Mouse (Mus musculus) lung, adult 2 months (tissue): Measurements from ENCODE around the gene Hoxa4.

Experiments
- CTCF ChIP-seq: fragments of 200-500 bp; IDR thresholded peaks from 2 replicates; pipeline ENCODE4 v1.5.1; 2011; ENCODE audit warnings: mild to moderate bottlenecking, low read length, control low read depth; ENCODE audit not compliant: insufficient read depth
- POLR2A ChIP-seq: fragments of 200-500 bp; IDR thresholded peaks from 2 replicates; pipeline ENCODE4 v1.6.1; 2011; ENCODE audit warnings: low read depth, mild to moderate bottlenecking, control low read depth, low read length, borderline replicate concordance; ENCODE audit errors: extremely low read depth

DNA sequence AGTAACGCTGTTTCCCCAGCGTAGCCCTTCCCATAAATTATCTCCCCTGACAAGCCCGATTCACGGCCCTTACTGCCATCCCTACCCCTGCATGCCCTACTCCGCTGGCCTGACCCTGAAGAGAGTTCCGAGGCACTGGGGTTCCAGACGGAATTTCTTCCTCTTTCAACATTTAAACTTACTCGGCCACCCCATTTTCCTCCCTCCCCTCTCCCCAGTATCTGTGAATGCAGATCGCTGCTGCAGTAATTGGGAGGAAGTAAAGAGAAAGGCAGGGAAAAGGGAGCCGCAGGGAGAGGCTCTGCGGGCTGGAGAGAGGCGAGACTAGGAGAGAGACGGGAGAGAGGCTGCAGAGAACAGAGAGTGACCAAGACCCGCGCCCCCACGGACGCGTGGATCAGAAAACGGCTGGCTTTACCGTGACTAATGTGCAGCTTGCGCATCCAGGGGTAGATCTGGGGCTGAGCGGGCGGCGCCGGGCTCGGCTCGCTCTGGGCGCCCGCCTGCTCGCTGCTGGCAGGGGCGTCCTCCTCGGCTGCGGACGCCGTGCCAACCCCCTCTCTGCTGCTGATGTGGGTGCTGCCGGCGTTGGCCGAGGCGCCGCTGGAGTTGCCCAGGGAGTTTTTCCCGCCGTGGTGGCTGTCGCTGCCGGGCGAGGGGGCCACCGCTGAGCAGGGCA is 12.0 kb upstream of the Hoxa4 start:
- TF ChIP-seq CTCF (no peak), POLR2A (peak; percentile 4; the same call in 1 of the 2 replicates)
